Mouse (Mus musculus) heart, postnatal 0 days (tissue): ENCODE measurements around the gene Gm44965.

Source experiments
- CTCF ChIP-seq: IDR thresholded peaks from 2 replicates; pipeline ENCODE4 v1.5.1; 2016; ENCODE audit warnings: antibody characterized with exemption, control low read depth, low read depth
- EP300 ChIP-seq: IDR thresholded peaks from 2 replicates; pipeline ENCODE4 v1.6.1; 2016; ENCODE audit warnings: antibody characterized with exemption, low read depth

- TF ChIP-seq CTCF (no peak), EP300 (no peak)
These were observed 33.8 kb downstream of the Gm44965 start for GRCm38 (mm10) chr6:48627511-48627924.
